Mouse (Mus musculus): ENCODE results near the gene Smoc2. TPM values are rescaled to one million over a fixed set of nuclear protein-coding genes. Genes with fewer than 3 reads are reported as not detected.

The Smoc2 gene
- polyA plus RNA-seq, 1 experiment from 2014 or later: 122 TPM

- 86% methylated on average over 5 of the region's 5 CpGs for WGBS
- Histone ChIP-seq H3K4me1 (ENCODE audit: control insufficient read depth, insufficient read depth, low read length) (no peaks in the 10 kb centered on the region; the same call in 1 of the 2 replicates), H3K27me3 (replicated peaks; ENCODE audit: control insufficient read depth, insufficient read depth, low read length) (no peaks in the 10 kb centered on the region), H3K9me3 (ENCODE audit: control insufficient read depth, low read length) (peaks cover 6% of the 10 kb centered on the region; the same call in 1 of the 2 replicates), H3K9ac (ENCODE audit: low read depth, low read length) (no peak overlapping the region), H3K4me2 (ENCODE audit: low read depth, low read length) (no peak overlapping the region), H3K27ac (ENCODE audit: low read length) (no peak overlapping the region), H3K36me3 (ENCODE audit: control insufficient read depth, insufficient read depth, low read length) (no peaks in the 10 kb centered on the region), H3K4me3 (ENCODE audit: low read length) (no peak overlapping the region)
- ATAC-seq: no peak
Measured at GRCm38 (mm10) chr17:14300361-14300760, 21.1 kb downstream of the Smoc2 start.

DNA sequence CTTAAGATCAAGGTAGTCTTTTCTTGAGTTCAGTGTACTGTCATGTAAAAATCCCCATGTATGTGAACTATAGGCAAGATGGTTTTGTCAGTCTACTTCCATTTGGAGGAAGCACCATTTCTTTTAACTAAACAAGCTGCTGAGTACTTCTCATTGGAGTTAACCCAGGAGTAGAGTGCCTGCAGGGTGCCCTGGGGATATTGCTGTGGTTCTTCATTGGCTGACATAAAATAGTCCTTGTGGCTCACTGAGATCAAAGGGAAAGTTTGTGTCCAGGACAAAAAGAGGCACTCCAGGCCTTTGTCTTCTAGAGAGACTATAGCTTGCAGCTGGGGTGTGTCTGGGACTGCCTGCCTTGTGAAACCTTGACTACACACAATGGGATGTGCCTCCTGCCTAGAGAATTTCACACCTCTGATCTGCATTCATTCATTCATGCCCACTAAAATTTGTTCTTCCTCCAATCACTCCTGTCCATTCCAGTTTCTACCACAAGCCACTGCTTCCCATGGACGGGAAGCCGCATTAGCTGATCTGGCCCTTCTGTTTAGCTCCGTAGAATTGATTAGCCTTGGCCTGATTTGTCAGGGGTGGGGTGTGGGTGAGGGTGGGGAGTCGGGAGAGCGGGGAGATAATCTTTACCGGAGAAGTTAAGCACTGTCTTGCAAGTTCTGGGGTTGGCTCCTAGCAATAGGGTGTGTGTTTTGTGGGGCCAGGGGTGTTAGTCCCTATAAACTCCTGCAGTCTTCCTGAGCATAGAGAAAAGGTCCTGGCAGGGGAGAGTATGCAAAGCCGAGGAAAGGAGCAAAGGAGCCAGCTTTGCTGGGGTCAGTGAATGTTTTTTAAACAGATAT is 22.4 kb downstream of the Smoc2 start:
- ATAC-seq: no peak
- Histone ChIP-seq H3K9me3 (ENCODE audit: control insufficient read depth, low read length) (peaks cover 6% of the 10 kb centered on the region; the same call in 1 of the 2 replicates), H3K9ac (ENCODE audit: low read depth, low read length) (no peak overlapping the region), H3K36me3 (ENCODE audit: control insufficient read depth, insufficient read depth, low read length) (no peaks in the 10 kb centered on the region), H3K27me3 (replicated peaks; ENCODE audit: control insufficient read depth, insufficient read depth, low read length) (no peaks in the 10 kb centered on the region), H3K4me3 (ENCODE audit: low read length) (no peak overlapping the region), H3K27ac (ENCODE audit: low read length) (no peak overlapping the region), H3K4me1 (ENCODE audit: control insufficient read depth, insufficient read depth, low read length) (no peaks in the 10 kb centered on the region; the same call in 1 of the 2 replicates), H3K4me2 (ENCODE audit: low read depth, low read length) (no peak overlapping the region)
- 30% methylated on average over 7 of the region's 7 CpGs for WGBS

DNA sequence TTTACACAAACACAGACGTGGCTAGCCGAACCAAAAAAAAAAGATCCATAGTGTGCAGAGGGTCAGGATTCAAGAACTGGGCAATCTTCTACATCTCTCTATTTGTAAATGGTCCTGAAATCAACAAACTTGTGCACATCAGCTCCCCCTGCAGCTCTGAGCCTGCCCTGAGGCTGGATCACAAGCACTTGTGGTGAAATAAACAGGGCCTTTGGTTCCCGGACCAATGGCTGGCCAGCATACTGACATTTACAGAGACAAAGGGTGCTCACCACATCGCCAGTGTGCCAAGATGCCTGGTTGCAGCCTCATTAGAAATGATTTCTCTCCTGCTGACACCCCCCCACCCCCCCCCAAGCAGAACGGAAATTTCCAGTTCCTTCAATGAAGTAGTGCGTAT is 23.1 kb downstream of the Smoc2 start:
- H3K27ac ChIP-seq (ENCODE audit: low read length): no peak overlapping the region
- H3K9ac ChIP-seq (ENCODE audit: low read depth, low read length): no peak overlapping the region
- H3K9me3 ChIP-seq (ENCODE audit: control insufficient read depth, low read length): peaks cover 6% of the 10 kb centered on the region; the same call in 1 of the 2 replicates
- H3K36me3 ChIP-seq (ENCODE audit: control insufficient read depth, insufficient read depth, low read length): no peaks in the 10 kb centered on the region
- H3K4me3 ChIP-seq (ENCODE audit: low read length): no peak overlapping the region
- H3K4me1 ChIP-seq (ENCODE audit: control insufficient read depth, insufficient read depth, low read length): no peaks in the 10 kb centered on the region; the same call in 1 of the 2 replicates
- 48% methylated on average over 6 of the region's 6 CpGs for WGBS
- H3K4me2 ChIP-seq (ENCODE audit: low read depth, low read length): no peak overlapping the region
- H3K27me3 ChIP-seq (replicated peaks; ENCODE audit: control insufficient read depth, insufficient read depth, low read length): no peaks in the 10 kb centered on the region
- no peak for ATAC-seq

GRCm38 (mm10) chr17:14303722-14304121 is 24.4 kb downstream of the Smoc2 start:
- H3K4me1 ChIP-seq (ENCODE audit: control insufficient read depth, insufficient read depth, low read length): no peaks in the 10 kb centered on the region; the same call in 1 of the 2 replicates
- no peak overlapping the region for H3K9ac ChIP-seq (ENCODE audit: low read depth, low read length)
- H3K9me3 ChIP-seq (ENCODE audit: control insufficient read depth, low read length): peaks cover 6% of the 10 kb centered on the region; the same call in 1 of the 2 replicates
- H3K4me2 ChIP-seq (ENCODE audit: low read depth, low read length): no peak overlapping the region
- H3K27ac ChIP-seq (ENCODE audit: low read length): no peak overlapping the region
- WGBS: 97% methylated on average over 6 of the region's 6 CpGs
- H3K4me3 ChIP-seq (ENCODE audit: low read length): no peak overlapping the region
- ATAC-seq: no peak
- no peaks in the 10 kb centered on the region for H3K27me3 ChIP-seq (replicated peaks; ENCODE audit: control insufficient read depth, insufficient read depth, low read length)
- no peaks in the 10 kb centered on the region for H3K36me3 ChIP-seq (ENCODE audit: control insufficient read depth, insufficient read depth, low read length)

GRCm38 (mm10) chr17:14309884-14310283 is 30.6 kb downstream of the Smoc2 start:
- Histone ChIP-seq H3K27ac (ENCODE audit: low read length) (no peak overlapping the region), H3K9me3 (ENCODE audit: control insufficient read depth, low read length) (no peaks in the 10 kb centered on the region), H3K36me3 (ENCODE audit: control insufficient read depth, insufficient read depth, low read length) (no peaks in the 10 kb centered on the region), H3K4me3 (ENCODE audit: low read length) (no peak overlapping the region), H3K9ac (ENCODE audit: low read depth, low read length) (no peak overlapping the region), H3K4me2 (ENCODE audit: low read depth, low read length) (no peak overlapping the region), H3K4me1 (ENCODE audit: control insufficient read depth, insufficient read depth, low read length) (no peaks in the 10 kb centered on the region), H3K27me3 (replicated peaks; ENCODE audit: control insufficient read depth, insufficient read depth, low read length) (no peaks in the 10 kb centered on the region)
- ATAC-seq: no peak
- 77% methylated on average over 3 of the region's 3 CpGs for WGBS

GRCm38 (mm10) chr17:14312440-14312839 is 33.1 kb downstream of the Smoc2 start:
- Histone ChIP-seq H3K4me1 (ENCODE audit: control insufficient read depth, insufficient read depth, low read length) (peaks cover 1% of the 10 kb centered on the region; the same call in 1 of the 2 replicates), H3K36me3 (ENCODE audit: control insufficient read depth, insufficient read depth, low read length) (no peaks in the 10 kb centered on the region), H3K9me3 (ENCODE audit: control insufficient read depth, low read length) (no peaks in the 10 kb centered on the region), H3K27me3 (replicated peaks; ENCODE audit: control insufficient read depth, insufficient read depth, low read length) (no peaks in the 10 kb centered on the region), H3K4me2 (ENCODE audit: low read depth, low read length) (no peak overlapping the region), H3K9ac (ENCODE audit: low read depth, low read length) (no peak overlapping the region), H3K4me3 (ENCODE audit: low read length) (no peak overlapping the region), H3K27ac (ENCODE audit: low read length) (no peak overlapping the region)
- WGBS: 78% methylated on average over 6 of the region's 6 CpGs
- no peak for ATAC-seq

- Histone ChIP-seq H3K9me3 (ENCODE audit: control insufficient read depth, low read length) (no peaks in the 10 kb centered on the region), H3K4me1 (ENCODE audit: control insufficient read depth, insufficient read depth, low read length) (peaks cover 5% of the 10 kb centered on the region; the same call in 1 of the 2 replicates), H3K4me2 (ENCODE audit: low read depth, low read length) (no peak overlapping the region), H3K4me3 (ENCODE audit: low read length) (no peak overlapping the region), H3K27ac (ENCODE audit: low read length) (no peak overlapping the region), H3K9ac (ENCODE audit: low read depth, low read length) (no peak overlapping the region), H3K27me3 (replicated peaks; ENCODE audit: control insufficient read depth, insufficient read depth, low read length) (no peaks in the 10 kb centered on the region), H3K36me3 (ENCODE audit: control insufficient read depth, insufficient read depth, low read length) (no peaks in the 10 kb centered on the region)
- 71% methylated on average over 1 of the region's 1 CpGs for WGBS
- ATAC-seq: no peak
Measured at GRCm38 (mm10) chr17:14314308-14314707, 35.0 kb downstream of the Smoc2 start.

DNA sequence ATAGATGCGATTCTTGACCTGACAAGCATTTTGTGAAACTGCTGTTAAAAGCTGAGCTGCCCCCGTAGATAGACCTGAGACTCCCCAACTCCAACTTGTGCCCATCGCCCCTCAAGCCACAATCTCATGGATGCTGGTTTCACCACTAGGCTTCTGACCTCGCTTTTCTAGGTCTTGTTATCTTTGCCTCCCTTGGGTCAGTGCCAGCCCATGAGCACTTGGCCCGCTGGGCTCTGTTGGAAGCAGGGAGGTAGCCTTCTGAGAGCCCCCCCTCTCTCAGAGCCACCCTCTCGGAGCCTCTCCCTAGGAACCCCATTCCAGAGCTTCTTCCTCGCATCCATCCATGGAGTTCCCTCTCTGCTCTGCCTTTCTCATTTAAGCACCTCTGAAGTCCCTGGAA is 37.2 kb downstream of the Smoc2 start:
- no peak overlapping the region for H3K4me2 ChIP-seq (ENCODE audit: low read depth, low read length)
- H3K9ac ChIP-seq (ENCODE audit: low read depth, low read length): no peak overlapping the region
- H3K27ac ChIP-seq (ENCODE audit: low read length): no peak overlapping the region
- no peak overlapping the region for H3K4me3 ChIP-seq (ENCODE audit: low read length)
- no peaks in the 10 kb centered on the region for H3K27me3 ChIP-seq (replicated peaks; ENCODE audit: control insufficient read depth, insufficient read depth, low read length)
- peaks cover 5% of the 10 kb centered on the region; the same call in 1 of the 2 replicates for H3K4me1 ChIP-seq (ENCODE audit: control insufficient read depth, insufficient read depth, low read length)
- no peaks in the 10 kb centered on the region for H3K9me3 ChIP-seq (ENCODE audit: control insufficient read depth, low read length)
- WGBS: 80% methylated on average over 7 of the region's 7 CpGs
- no peak for ATAC-seq
- H3K36me3 ChIP-seq (ENCODE audit: control insufficient read depth, insufficient read depth, low read length): no peaks in the 10 kb centered on the region

DNA sequence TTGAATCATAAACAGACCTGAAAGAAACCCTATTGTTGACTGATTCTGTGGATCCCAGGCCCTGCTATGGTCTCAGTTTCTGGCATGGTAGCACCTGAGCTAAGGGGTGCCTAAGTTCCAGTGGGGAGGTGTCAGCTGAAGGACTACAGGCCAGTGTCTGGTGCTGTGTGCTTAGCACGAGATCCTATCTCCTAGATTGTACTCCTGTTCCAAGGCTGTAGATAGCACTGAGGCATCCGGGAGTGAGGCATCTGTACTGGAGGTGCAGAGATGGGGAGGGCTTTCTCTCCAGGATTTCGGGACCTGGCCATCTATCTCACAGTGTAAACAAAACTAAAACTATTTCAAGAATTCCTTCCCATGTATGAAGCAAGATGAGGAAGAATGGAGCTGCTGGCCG is 38.1 kb downstream of the Smoc2 start:
- no peak overlapping the region for H3K9ac ChIP-seq (ENCODE audit: low read depth, low read length)
- no peak overlapping the region for H3K27ac ChIP-seq (ENCODE audit: low read length)
- no peak for ATAC-seq
- no peaks in the 10 kb centered on the region for H3K9me3 ChIP-seq (ENCODE audit: control insufficient read depth, low read length)
- no peaks in the 10 kb centered on the region for H3K36me3 ChIP-seq (ENCODE audit: control insufficient read depth, insufficient read depth, low read length)
- 27% methylated on average over 4 of the region's 4 CpGs for WGBS
- H3K27me3 ChIP-seq (replicated peaks; ENCODE audit: control insufficient read depth, insufficient read depth, low read length): no peaks in the 10 kb centered on the region
- H3K4me2 ChIP-seq (ENCODE audit: low read depth, low read length): no peak overlapping the region
- H3K4me1 ChIP-seq (ENCODE audit: control insufficient read depth, insufficient read depth, low read length): peaks cover 5% of the 10 kb centered on the region; the same call in 1 of the 2 replicates
- H3K4me3 ChIP-seq (ENCODE audit: low read length): no peak overlapping the region
